Mouse (Mus musculus) heart, adult 2 months (tissue): Measurements from ENCODE around the gene Klf2.

ENCODE experiments used
- CTCF ChIP-seq: fragments of 200-600 bp; IDR thresholded peaks from 2 replicates; pipeline ENCODE4 v1.8.1; 2022; ENCODE audit warnings: antibody characterized with exemption, mild to moderate bottlenecking, moderate library complexity
- POLR2A ChIP-seq: fragments of 200-500 bp; IDR thresholded peaks from 2 replicates; pipeline ENCODE4 v1.6.1; 2011; ENCODE audit warnings: mild to moderate bottlenecking, low read depth, low read length, control low read depth; ENCODE audit not compliant: insufficient read depth

DNA sequence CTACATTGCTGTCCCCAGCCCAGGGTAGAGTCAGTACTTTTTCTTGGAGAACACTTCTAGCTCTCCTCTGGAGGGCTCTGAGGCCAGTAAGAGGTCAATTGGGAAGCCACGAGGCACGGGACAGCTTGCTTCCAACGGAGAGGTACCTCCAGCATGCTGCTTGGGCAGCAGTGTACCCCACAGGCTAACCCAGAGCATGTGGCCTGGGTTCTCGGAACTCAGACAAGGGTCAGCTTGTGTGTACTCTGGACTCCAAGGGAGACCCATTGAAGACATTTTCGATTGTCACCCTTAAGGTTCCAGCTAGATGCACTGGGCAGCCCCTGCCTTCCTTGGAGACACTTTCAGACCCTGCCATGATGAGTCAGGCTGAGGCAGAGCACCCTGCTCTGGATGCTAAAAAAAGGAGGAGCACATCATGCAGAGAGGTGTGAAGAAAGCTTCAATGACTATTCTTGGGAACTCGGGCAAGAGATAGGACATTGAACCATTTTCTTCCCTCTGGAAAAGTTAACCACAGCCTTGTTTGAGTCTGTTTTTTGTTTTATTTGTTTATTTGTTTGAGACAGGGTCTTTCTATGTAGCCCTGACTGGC is 4.4 kb downstream of the Klf2 start:
- TF ChIP-seq CTCF (no peak), POLR2A (0 out of 2 replicates have a peak, but pooled peaks have one; percentile 16)
